ENCODE assay signal across 12 mouse cellular contexts in the genomic region with DNA sequence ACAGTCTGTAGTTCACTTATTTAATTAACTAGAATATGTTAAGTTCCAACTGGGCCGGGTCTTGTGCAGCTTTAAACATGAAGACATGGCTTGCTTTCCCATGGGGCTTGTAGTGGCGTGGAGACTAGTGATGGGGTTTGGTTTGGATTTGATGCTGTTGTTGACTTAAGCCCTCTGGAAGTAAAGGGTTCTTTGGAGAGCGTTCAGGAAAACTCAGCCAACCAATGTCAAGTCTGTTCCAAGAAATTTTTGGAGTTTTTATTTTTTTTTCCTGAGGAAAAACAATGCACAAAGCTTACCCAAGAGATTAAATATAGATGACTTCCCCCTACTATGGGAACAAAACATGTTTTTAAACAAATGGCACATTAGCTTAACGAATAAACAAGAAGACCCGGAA.
A peak's percentile ranks its signal among the peaks of the same experiment; 100 is the strongest.
DNase-seq lines count a peak whose midpoint lies in the region; ATAC-seq and TF ChIP-seq lines count a peak whose summit lies in the region.
"Had no signal": no experiment of that assay in that cellular context is flagged by ENCODE, and none has a peak within 500 bp of the region (broad histone marks: within the 10 kb centered on the region; RNA-seq: fewer than 3 reads in every experiment).

No protein-coding gene starts in this region.

- H3K9ac ChIP-seq in liver, adult 2 months (ENCODE audit: low read depth, low read length), result no peak overlapping the region
- no peak overlapping the region for H3K9ac ChIP-seq in liver, postnatal 0 days (replicated peaks)

- TF ChIP-seq EP300 in liver, postnatal 0 days (IDR thresholded peaks at IDR 0.05; ENCODE audit: low read depth), result no peak

- no peak overlapping the region for H3K4me2 ChIP-seq in liver, postnatal 0 days (ENCODE audit: low read depth, low read length)

- peak; percentile 72 for DNase-seq in gastrocnemius, adult 18-20 months (ENCODE audit: low spot score)
- no peak for DNase-seq in gastrocnemius, postnatal 4 days (ENCODE audit: low spot score in 2 of 2)
- peak; percentile 3 for DNase-seq in liver, adult 2 months (ENCODE audit: extremely low read depth, low read depth, low spot score)
- DNase-seq in liver, postnatal 0 days, result no peak
- peak; percentile 70 to 74 for DNase-seq in heart, postnatal 10 days
- peak; percentile 37 for DNase-seq in lung, postnatal 36 days
- no peak for DNase-seq in forebrain, embryonic 10.5 days (ENCODE audit: extremely low spot score, low spot score)
- no peak for DNase-seq in layer of hippocampus, postnatal 10 days (ENCODE audit: low spot score in 2 of 2)
- DNase-seq: cerebellum, postnatal 36 days; liver had no signal

- no peaks in the 10 kb centered on the region for H3K9me3 ChIP-seq in liver, postnatal 0 days (ENCODE audit: low read length)
- H3K9me3 ChIP-seq in forebrain, embryonic 10.5 days, result no peaks in the 10 kb centered on the region
- H3K9me3 ChIP-seq: G1E had no signal

- intact Hi-C loops in heart, postnatal 10 days (cut with DNase I), result no loop called here

- no peak for TF ChIP-seq CTCF in liver, adult 2 months (IDR thresholded peaks at IDR 0.05; ENCODE audit: low read depth, low read length)
- no peak for TF ChIP-seq CTCF in liver, postnatal 0 days (IDR thresholded peaks at IDR 0.05; ENCODE audit: low read depth)

- no peak for ATAC-seq in liver, postnatal 0 days
- ATAC-seq: hindbrain, embryonic 16.5 days had no signal

- peak overlapping the region; percentile 44; the same call in 1 of the 2 replicates for H3K27ac ChIP-seq in liver, adult 2 months (replicated peaks; ENCODE audit: insufficient read depth, low read depth, low read length)
- H3K27ac ChIP-seq in liver, postnatal 0 days (ENCODE audit: low read depth), result no peak overlapping the region
- H3K27ac ChIP-seq in forebrain, embryonic 10.5 days, result no peak overlapping the region

- 80% methylated on average over 5 of the region's 5 CpGs for WGBS in liver, adult 2 months
- WGBS in liver, postnatal 0 days (ENCODE audit: insufficient replicate concordance), result 71% methylated on average over 5 of the region's 5 CpGs
- 85% methylated on average over 5 of the region's 5 CpGs for WGBS in forebrain, embryonic 10.5 days

- no peak for TF ChIP-seq POLR2A in liver, adult 2 months (IDR thresholded peaks at IDR 0.05; ENCODE audit: extremely low read depth, insufficient read depth, low read length)

- no peaks in the 10 kb centered on the region for H3K79me2 ChIP-seq in liver, adult 2 months (ENCODE audit: control insufficient read depth, insufficient read depth, low read length)

- no peaks in the 10 kb centered on the region for H3K27me3 ChIP-seq in liver, adult 2 months (ENCODE audit: control insufficient read depth, insufficient read depth, low read length)
- no peaks in the 10 kb centered on the region for H3K27me3 ChIP-seq in liver, postnatal 0 days (ENCODE audit: insufficient read depth, low read length)
- H3K27me3 ChIP-seq in forebrain, embryonic 10.5 days (ENCODE audit: poor library complexity, severe bottlenecking), result no peaks in the 10 kb centered on the region

- no peak overlapping the region for H3K4me3 ChIP-seq in liver, adult 2 months (ENCODE audit: insufficient read depth, low read depth, low read length)
- no peak overlapping the region for H3K4me3 ChIP-seq in liver, postnatal 0 days (ENCODE audit: low read depth, low read length)
- H3K4me3 ChIP-seq in forebrain, embryonic 10.5 days, result no peak overlapping the region

- H3K36me3 ChIP-seq in liver, adult 2 months (ENCODE audit: control insufficient read depth, insufficient read depth, low read length), result no peaks in the 10 kb centered on the region
- no peaks in the 10 kb centered on the region for H3K36me3 ChIP-seq in liver, postnatal 0 days (replicated peaks; ENCODE audit: insufficient read depth, low read length)
- H3K36me3 ChIP-seq in forebrain, embryonic 10.5 days (replicated peaks), result no peaks in the 10 kb centered on the region
- H3K36me3 ChIP-seq: G1E had no signal

- peaks cover 3% of the 10 kb centered on the region for H3K4me1 ChIP-seq in liver, adult 2 months (ENCODE audit: control insufficient read depth, insufficient read depth, low read length)
- peaks cover 3% of the 10 kb centered on the region; the same call in 1 of the 2 replicates for H3K4me1 ChIP-seq in liver, postnatal 0 days (ENCODE audit: insufficient read depth)
- peaks cover 15% of the 10 kb centered on the region for H3K4me1 ChIP-seq in forebrain, embryonic 10.5 days

Comparison
In these comparisons a context has a peak if more than half of its experiments do, and no peak if none do; other contexts are left out.
1. DNase-seq: peak in gastrocnemius, adult 18-20 months (single experiment), liver, adult 2 months (single experiment), heart, postnatal 10 days (2 of 2) and lung, postnatal 36 days (single experiment); none in gastrocnemius, postnatal 4 days (0 of 2), liver, postnatal 0 days (single experiment), forebrain, embryonic 10.5 days (single experiment) and layer of hippocampus, postnatal 10 days (0 of 2).